Mouse (Mus musculus): ENCODE data around the gene Cep290. TPM values are rescaled to one million over a fixed set of nuclear protein-coding genes. Genes with fewer than 3 reads are reported as not detected.
"Not testable (repeated sequence)": the region's sequence is repeated elsewhere in the genome, so short reads cannot be mapped to it uniquely, and the experiment has no call there.

Cep290 gene
- polyA plus RNA-seq, 1 experiment from 2014 or later = 6.3 TPM

DNA sequence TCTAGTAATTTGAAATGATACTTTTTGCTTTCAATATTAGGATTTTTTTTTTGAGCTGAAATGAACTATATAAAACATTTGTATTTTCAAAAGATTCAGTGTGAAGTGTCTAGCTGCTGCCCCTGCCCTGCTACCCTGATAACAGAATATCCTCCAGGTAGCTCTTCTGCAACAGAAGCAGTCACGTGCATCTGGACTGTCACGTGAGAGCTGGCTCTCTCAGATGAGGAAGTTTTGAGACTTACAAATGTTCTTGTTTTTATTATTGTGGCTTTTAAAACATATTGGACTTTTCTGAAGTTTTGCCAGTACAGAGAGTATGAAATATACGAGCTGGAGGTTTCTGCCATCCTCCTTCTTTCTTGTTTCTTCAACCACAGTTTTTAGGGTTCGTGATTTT is 34.3 kb downstream of the Cep290 start:
- Histone ChIP-seq H3K4me2 (ENCODE audit: low read length) (no peak overlapping the region), H3K36me3 (ENCODE audit: control insufficient read depth, insufficient read depth, low read length) (peaks cover 10% of the 10 kb centered on the region), H3K4me3 (ENCODE audit: low read length) (no peak overlapping the region), H3K27me3 (replicated peaks; ENCODE audit: control insufficient read depth, insufficient read depth, low read length) (no peaks in the 10 kb centered on the region), H3K27ac (ENCODE audit: low read depth, low read length) (no peak overlapping the region), H3K9ac (ENCODE audit: low read depth, low read length) (no peak overlapping the region), H3K4me1 (ENCODE audit: control insufficient read depth, insufficient read depth, low read depth, low read length) (no peaks in the 10 kb centered on the region), H3K9me3 (ENCODE audit: control insufficient read depth, low read length) (no peaks in the 10 kb centered on the region)
- no peak for ATAC-seq
- WGBS = 95% methylated on average over 4 of the region's 4 CpGs

DNA sequence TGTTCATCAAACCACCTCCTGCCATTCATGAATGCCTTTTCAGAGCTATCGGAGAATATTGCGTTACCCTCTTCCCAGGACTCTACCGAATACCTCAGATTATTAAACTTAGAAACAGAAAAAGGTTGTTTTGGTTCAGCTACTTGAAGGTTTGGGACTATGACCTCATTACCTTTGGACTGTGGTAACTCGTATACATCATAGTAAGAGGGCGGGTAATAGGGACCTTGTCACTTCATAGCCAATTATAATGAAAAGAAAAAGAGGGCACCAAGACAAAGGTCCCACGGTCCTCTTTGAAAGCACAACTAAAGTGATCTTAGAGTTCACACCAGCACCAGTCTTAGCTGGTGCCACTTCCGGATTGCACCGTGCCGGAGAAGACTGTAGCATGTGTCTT is 35.0 kb downstream of the Cep290 start:
- Histone ChIP-seq H3K27me3 (replicated peaks; ENCODE audit: control insufficient read depth, insufficient read depth, low read length) (no peaks in the 10 kb centered on the region), H3K9ac (ENCODE audit: low read depth, low read length) (no peak overlapping the region), H3K4me1 (ENCODE audit: control insufficient read depth, insufficient read depth, low read depth, low read length) (no peaks in the 10 kb centered on the region), H3K4me3 (ENCODE audit: low read length) (no peak overlapping the region), H3K4me2 (ENCODE audit: low read length) (no peak overlapping the region), H3K9me3 (ENCODE audit: control insufficient read depth, low read length) (no peaks in the 10 kb centered on the region), H3K36me3 (ENCODE audit: control insufficient read depth, insufficient read depth, low read length) (peaks cover 10% of the 10 kb centered on the region), H3K27ac (ENCODE audit: low read depth, low read length) (no peak overlapping the region)
- WGBS = 86% methylated on average over 9 of the region's 9 CpGs
- no peak for ATAC-seq

DNA sequence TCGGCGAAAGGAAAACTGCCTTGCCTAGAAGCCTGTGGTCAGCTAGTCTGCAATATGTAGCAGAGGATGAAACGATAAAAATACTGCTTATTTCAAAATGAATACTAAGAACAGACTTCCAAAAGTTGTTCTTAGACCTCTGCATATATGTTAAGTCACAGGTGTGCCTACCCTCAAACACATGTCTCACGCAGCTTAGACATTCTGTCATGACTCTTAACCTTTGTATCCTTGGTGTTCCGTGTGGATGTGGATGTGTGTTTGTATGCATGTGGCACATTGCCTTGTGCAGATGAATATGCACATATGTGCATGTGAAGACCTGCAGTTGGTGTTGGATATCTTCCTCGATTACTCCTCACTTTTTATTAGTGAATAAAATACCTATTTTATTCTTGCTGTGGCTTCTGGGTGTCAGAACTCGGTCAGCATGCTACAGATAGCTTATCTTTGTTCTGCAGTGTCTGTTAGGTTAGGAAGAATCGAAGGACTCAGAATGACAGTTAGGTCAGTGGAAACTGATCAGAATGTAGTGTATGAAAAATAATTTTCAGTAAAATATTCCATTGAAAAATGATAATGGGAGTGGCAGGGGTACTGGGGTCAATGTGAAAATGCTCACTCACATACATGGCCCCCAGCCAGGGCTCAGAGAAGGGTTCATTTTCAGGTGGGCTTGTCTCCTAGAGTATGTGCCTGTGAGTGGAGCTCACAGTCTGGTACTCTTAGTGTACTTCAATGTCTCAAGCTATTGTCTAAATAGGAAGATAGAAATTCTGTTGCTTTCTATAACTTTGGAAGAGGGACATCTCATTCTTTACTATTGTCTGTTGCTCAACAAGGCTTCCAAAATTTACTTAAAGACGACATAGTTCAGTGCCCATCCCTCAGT is 37.4 kb downstream of the Cep290 start:
- ATAC-seq = no peak

DNA sequence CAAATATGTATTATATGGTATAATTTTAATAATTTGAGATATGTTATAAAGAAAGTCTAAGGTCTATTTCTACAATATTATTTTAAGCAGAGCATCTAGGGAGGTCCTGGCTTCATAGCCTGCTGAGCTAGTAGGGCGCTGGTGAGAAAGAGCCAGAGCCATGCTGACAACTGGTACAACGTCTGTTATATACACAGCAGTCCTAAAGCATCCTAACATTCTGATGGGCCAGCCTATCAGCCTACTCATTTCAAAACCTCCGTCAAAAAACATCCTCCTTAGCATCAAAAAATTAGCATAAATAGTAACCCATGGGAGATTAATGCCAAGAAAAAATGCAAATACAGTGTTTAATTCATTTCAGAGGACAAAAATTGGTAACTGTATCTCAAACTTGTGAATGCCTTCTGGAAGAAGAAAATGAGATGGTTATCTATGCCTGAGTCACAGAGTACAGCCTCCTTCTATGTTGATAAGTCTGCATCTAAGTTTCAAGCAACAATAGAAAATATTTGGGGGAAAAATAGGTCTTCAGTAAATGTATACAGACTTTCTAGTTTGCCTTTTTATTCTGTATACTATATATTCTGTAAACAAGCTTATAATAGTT is 69.3 kb downstream of the Cep290 start:
- Histone ChIP-seq H3K27me3 (replicated peaks; ENCODE audit: control insufficient read depth, insufficient read depth, low read length) (no peaks in the 10 kb centered on the region), H3K4me2 (ENCODE audit: low read length) (no peak overlapping the region), H3K9ac (ENCODE audit: low read depth, low read length) (no peak overlapping the region), H3K4me3 (ENCODE audit: low read length) (no peak overlapping the region), H3K4me1 (ENCODE audit: control insufficient read depth, insufficient read depth, low read depth, low read length) (no peaks in the 10 kb centered on the region), H3K27ac (ENCODE audit: low read depth, low read length) (no peak overlapping the region), H3K36me3 (ENCODE audit: control insufficient read depth, insufficient read depth, low read length) (0 out of 2 replicates have a peak, but pooled peaks cover 3% of the 10 kb centered on the region), H3K9me3 (ENCODE audit: control insufficient read depth, low read length) (no peaks in the 10 kb centered on the region)
- 70% methylated on average over 3 of the region's 3 CpGs for WGBS
- no peak for ATAC-seq

More for the DNA sequence above, 37.4 kb downstream of the Cep290 start:
- no peaks in the 10 kb centered on the region for H3K4me1 ChIP-seq (ENCODE audit: control insufficient read depth, insufficient read depth, low read depth, low read length)
- H3K4me3 ChIP-seq (ENCODE audit: low read length) = no peak overlapping the region
- H3K27ac ChIP-seq (ENCODE audit: low read depth, low read length) = no peak overlapping the region
- H3K4me2 ChIP-seq (ENCODE audit: low read length) = no peak overlapping the region
- no peaks in the 10 kb centered on the region for H3K27me3 ChIP-seq (replicated peaks; ENCODE audit: control insufficient read depth, insufficient read depth, low read length)
- H3K36me3 ChIP-seq (ENCODE audit: control insufficient read depth, insufficient read depth, low read length) = peaks cover 7% of the 10 kb centered on the region; the same call in 1 of the 2 replicates
- 94% methylated on average over 9 of the region's 9 CpGs for WGBS
- no peak overlapping the region for H3K9ac ChIP-seq (ENCODE audit: low read depth, low read length)
- no peaks in the 10 kb centered on the region for H3K9me3 ChIP-seq (ENCODE audit: control insufficient read depth, low read length)

DNA sequence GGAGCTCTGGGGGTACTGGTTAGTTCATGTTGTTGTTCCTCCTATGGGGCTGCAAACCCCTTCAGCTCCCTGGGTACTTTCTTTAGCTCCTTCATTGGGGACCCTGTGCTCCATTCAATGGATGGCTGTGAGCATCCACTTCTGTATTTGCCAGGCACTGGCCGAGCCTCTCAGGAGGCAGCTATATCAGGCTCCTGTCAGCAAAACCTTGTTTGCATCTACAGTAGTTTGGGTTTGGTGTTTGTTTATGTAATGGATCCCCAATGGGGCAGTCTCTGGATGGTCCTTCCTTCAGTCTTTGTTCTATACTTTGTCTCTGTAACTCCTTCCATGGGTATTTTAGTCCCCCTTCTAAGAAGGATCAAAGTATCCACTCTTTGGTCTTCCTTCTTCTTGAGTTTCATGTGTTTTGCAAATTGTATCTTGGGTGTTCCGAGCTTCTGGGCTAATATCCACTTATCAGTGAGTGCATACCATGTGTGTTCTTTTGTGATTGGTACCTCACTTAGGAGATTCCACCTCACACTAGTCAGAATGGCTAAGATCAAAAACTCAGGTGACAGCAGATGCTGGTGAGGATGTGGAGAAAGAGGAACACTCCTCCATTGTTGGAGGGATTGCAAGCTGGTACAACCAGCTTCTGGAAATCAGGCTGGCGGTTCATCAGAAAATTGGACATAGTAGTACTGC is 73.0 kb downstream of the Cep290 start:
- H3K27me3 ChIP-seq (replicated peaks; ENCODE audit: control insufficient read depth, insufficient read depth, low read length); H3K36me3 ChIP-seq (ENCODE audit: control insufficient read depth, insufficient read depth, low read length); H3K9me3 ChIP-seq (ENCODE audit: control insufficient read depth, low read length); H3K4me2 ChIP-seq (ENCODE audit: low read length); H3K27ac ChIP-seq (ENCODE audit: low read depth, low read length); ATAC-seq; H3K4me3 ChIP-seq (ENCODE audit: low read length); H3K9ac ChIP-seq (ENCODE audit: low read depth, low read length); H3K4me1 ChIP-seq (ENCODE audit: control insufficient read depth, insufficient read depth, low read depth, low read length): not testable (repeated sequence)
- 88% methylated on average over 3 of the region's 3 CpGs for WGBS

DNA sequence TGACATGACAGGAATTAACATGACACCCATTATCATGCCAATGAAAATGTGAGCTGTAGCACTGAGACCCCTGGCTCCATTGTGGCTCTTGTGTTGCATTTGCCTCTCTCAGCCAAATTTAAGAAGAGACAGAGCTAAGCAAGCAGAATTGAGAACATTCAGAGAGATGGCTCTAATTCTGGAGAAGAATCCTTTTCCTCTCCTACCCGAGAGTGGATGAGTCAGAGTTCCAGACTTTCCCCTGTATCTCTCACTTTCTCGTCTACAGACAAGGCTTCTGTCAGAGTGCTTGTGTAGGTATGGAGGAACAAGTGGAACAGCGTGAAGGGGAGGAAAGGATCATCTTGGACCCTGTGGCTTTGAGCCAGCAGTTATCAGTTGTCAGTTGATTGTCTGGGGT is 76.8 kb downstream of the Cep290 start:
- ATAC-seq = no peak
- H3K9ac ChIP-seq (ENCODE audit: low read depth, low read length) = no peak overlapping the region
- H3K27ac ChIP-seq (ENCODE audit: low read depth, low read length) = no peak overlapping the region
- H3K36me3 ChIP-seq (ENCODE audit: control insufficient read depth, insufficient read depth, low read length) = peaks cover 6% of the 10 kb centered on the region
- H3K9me3 ChIP-seq (ENCODE audit: control insufficient read depth, low read length) = no peaks in the 10 kb centered on the region
- no peak overlapping the region for H3K4me3 ChIP-seq (ENCODE audit: low read length)
- no peak overlapping the region for H3K4me2 ChIP-seq (ENCODE audit: low read length)
- no peaks in the 10 kb centered on the region for H3K27me3 ChIP-seq (replicated peaks; ENCODE audit: control insufficient read depth, insufficient read depth, low read length)
- no peaks in the 10 kb centered on the region for H3K4me1 ChIP-seq (ENCODE audit: control insufficient read depth, insufficient read depth, low read depth, low read length)
- 85% methylated on average over 3 of the region's 3 CpGs for WGBS

DNA sequence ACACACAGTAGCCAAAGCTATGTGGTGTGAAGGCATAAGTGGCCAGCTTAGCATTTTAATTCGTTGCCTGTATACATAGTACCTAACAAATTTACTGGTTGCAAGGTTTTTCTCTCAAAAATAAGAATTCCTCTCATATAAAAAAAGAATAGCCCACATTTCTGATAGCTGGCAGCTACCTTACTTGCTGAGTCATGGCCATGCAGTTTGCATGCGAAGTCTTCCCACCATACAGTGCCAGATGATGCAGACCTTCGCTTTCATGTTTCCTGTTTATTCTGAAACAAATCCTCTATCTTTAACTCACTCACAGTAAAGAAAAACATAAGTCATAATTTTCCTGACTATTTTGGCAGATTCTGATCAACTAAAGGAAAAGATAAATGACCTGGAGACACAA is 84.3 kb downstream of the Cep290 start:
- Histone ChIP-seq H3K36me3 (ENCODE audit: control insufficient read depth, insufficient read depth, low read length) (peaks cover 11% of the 10 kb centered on the region), H3K9me3 (ENCODE audit: control insufficient read depth, low read length) (no peaks in the 10 kb centered on the region), H3K9ac (ENCODE audit: low read depth, low read length) (no peak overlapping the region), H3K4me1 (ENCODE audit: control insufficient read depth, insufficient read depth, low read depth, low read length) (no peaks in the 10 kb centered on the region), H3K27me3 (replicated peaks; ENCODE audit: control insufficient read depth, insufficient read depth, low read length) (no peaks in the 10 kb centered on the region), H3K27ac (ENCODE audit: low read depth, low read length) (no peak overlapping the region), H3K4me2 (ENCODE audit: low read length) (no peak overlapping the region), H3K4me3 (ENCODE audit: low read length) (no peak overlapping the region)
- no peak for ATAC-seq
- WGBS = 93% methylated on average over 3 of the region's 3 CpGs

DNA sequence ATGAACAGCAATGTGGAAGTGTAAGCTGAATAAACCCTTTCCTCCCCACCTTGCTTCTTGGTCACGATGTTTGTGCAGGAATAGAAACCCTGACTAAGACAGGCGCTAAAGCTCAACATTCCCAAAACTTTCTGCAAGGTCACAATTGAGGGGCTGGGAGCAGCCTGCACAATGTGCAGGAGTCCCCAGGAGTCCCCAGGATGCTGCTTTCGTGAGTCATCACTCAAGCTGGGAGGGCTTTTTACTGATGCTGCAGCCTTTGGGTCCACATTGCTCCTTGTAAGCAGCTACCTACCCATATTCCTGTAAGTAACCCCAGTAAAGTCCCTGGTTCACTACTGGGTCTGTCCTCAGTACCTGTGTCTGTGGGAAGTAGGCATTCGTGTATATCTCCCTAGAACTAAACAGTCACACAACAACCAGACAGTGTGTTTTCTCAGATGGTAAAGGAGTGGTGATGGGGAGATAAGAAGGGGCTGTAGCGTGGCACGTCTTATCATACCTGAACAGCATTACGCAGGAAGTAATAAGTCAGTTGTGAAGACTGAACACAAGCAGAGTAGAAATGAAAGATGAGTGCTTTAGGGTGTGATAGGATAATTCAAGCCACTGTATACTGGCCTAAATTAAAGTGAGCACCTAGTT is 87.3 kb downstream of the Cep290 start:
- Histone ChIP-seq H3K27me3 (replicated peaks; ENCODE audit: control insufficient read depth, insufficient read depth, low read length) (no peaks in the 10 kb centered on the region), H3K9me3 (ENCODE audit: control insufficient read depth, low read length) (no peaks in the 10 kb centered on the region), H3K4me3 (ENCODE audit: low read length) (no peak overlapping the region), H3K9ac (ENCODE audit: low read depth, low read length) (no peak overlapping the region), H3K4me1 (ENCODE audit: control insufficient read depth, insufficient read depth, low read depth, low read length) (no peaks in the 10 kb centered on the region), H3K36me3 (ENCODE audit: control insufficient read depth, insufficient read depth, low read length) (peaks cover 16% of the 10 kb centered on the region), H3K27ac (ENCODE audit: low read depth, low read length) (no peak overlapping the region), H3K4me2 (ENCODE audit: low read length) (no peak overlapping the region)
- 96% methylated on average over 7 of the region's 7 CpGs for WGBS
- ATAC-seq = no peak

DNA sequence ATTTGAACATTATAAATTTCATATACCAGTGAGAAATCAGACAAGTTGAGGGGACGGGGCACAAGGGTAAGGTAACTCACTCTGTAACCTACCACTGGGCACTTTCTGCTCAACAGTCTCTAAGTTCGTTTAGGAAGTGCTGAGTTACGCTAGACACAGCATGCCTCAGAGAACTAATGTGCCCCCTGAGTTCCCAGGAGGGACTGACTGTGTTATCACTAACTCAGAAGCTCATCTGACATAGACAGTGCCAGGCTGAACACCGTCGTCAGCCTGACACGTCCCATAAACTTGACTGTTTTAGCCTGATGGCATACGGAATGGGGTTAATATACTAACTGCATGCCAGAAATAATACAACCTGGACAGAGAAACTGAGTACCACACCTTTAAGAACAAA is 87.9 kb downstream of the Cep290 start:
- H3K4me2 ChIP-seq (ENCODE audit: low read length) = no peak overlapping the region
- H3K36me3 ChIP-seq (ENCODE audit: control insufficient read depth, insufficient read depth, low read length) = peaks cover 16% of the 10 kb centered on the region
- 92% methylated on average over 7 of the region's 7 CpGs for WGBS

More for the DNA sequence above, 87.9 kb downstream of the Cep290 start:
- H3K4me1 ChIP-seq (ENCODE audit: control insufficient read depth, insufficient read depth, low read depth, low read length) = no peaks in the 10 kb centered on the region
- no peak for ATAC-seq
- H3K9me3 ChIP-seq (ENCODE audit: control insufficient read depth, low read length) = no peaks in the 10 kb centered on the region
- no peak overlapping the region for H3K4me3 ChIP-seq (ENCODE audit: low read length)
- no peak overlapping the region for H3K27ac ChIP-seq (ENCODE audit: low read depth, low read length)
- no peak overlapping the region for H3K9ac ChIP-seq (ENCODE audit: low read depth, low read length)
- no peaks in the 10 kb centered on the region for H3K27me3 ChIP-seq (replicated peaks; ENCODE audit: control insufficient read depth, insufficient read depth, low read length)

Data from hindbrain, embryonic 16.5 days (tissue).